Mouse (Mus musculus): ENCODE measurements around the gene Eno3.

DNA sequence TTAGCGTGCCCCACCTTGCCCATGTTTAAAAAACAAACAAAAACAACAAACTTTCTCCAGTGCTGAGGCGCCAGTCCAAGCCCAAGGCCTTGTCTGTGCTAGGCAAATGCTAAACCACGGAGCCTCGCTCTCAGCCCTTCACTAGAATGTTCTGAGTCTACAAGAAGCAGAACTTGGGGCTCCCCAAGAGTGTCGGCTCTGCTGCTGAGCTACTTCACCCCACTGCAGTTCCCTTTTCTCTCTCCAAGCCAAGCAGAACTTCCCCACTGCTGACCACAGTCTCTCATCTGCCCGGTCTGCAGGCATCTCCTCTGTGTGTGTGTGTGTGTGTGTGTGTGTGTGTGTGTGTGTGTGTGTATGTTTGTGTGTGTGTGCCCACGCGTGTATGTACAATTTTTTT is 22.9 kb downstream of the Eno3 start:
- TF ChIP-seq CTCF (IDR thresholded peaks at IDR 0.05; ENCODE audit: low read depth) (no peak), EP300 (optimal IDR thresholded peaks at IDR 0.05) (no peak)
